Mouse (Mus musculus) spleen, postnatal 36 days (tissue): ENCODE results near the gene Hdac10.
A peak's percentile ranks its signal among the peaks of the same experiment; 100 is the strongest.

ENCODE experiments used
- DNase-seq, 2 experiments: peaks; one replicate each; pipeline ENCODE4 v3.0.0; 2022; ENCODE audit warnings: low spot score in 2 of 2, mixed read lengths in 1 of 2

Gene Hdac10

GRCm38 (mm10) chr15:89148496-89149270 is 20.2 kb upstream of the Hdac10 start:
- DNase-seq, result no peak

GRCm38 (mm10) chr15:89147895-89148294 is 19.4 kb upstream of the Hdac10 start:
- DNase-seq, result no peak

- DNase-seq, result no peak
Measured at GRCm38 (mm10) chr15:89147456-89147855, 19.0 kb upstream of the Hdac10 start.

- peak; percentile 84 to 87 for DNase-seq
Measured at GRCm38 (mm10) chr15:89147024-89147423, 18.5 kb upstream of the Hdac10 start.

- peak; percentile 75 to 78 for DNase-seq
Measured at GRCm38 (mm10) chr15:89146537-89146936, 18.0 kb upstream of the Hdac10 start.

GRCm38 (mm10) chr15:89145813-89146350 is 17.4 kb upstream of the Hdac10 start:
- DNase-seq, result no peak

GRCm38 (mm10) chr15:89144965-89145364 is 16.5 kb upstream of the Hdac10 start:
- DNase-seq, result no peak

GRCm38 (mm10) chr15:89143134-89143533 is 14.6 kb upstream of the Hdac10 start:
- no peak for DNase-seq

- DNase-seq, result no peak
Measured at GRCm38 (mm10) chr15:89141905-89142304, 13.4 kb upstream of the Hdac10 start.

GRCm38 (mm10) chr15:89141443-89141842 is 12.9 kb upstream of the Hdac10 start:
- DNase-seq, result no peak

GRCm38 (mm10) chr15:89140659-89141252 is 12.3 kb upstream of the Hdac10 start, which contains the start of gene Mapk12:
TSS of gene Mapk12 (minus strand) at chr15:89140703.
- DNase-seq, result no peak

GRCm38 (mm10) chr15:89140048-89140658 is 11.7 kb upstream of the Hdac10 start:
- no peak for DNase-seq

- DNase-seq, result no peak
Measured at GRCm38 (mm10) chr15:89138531-89138930, 10.0 kb upstream of the Hdac10 start.

- DNase-seq, result no peak
Measured at GRCm38 (mm10) chr15:89138046-89138405, 9.5 kb upstream of the Hdac10 start.

- no peak for DNase-seq
Measured at GRCm38 (mm10) chr15:89137378-89138045, 9.0 kb upstream of the Hdac10 start.

GRCm38 (mm10) chr15:89136461-89137155 is 8.1 kb upstream of the Hdac10 start:
- DNase-seq, result no peak

- peak; percentile 87 to 91 for DNase-seq
Measured at GRCm38 (mm10) chr15:89131316-89131715, 2.8 kb upstream of the Hdac10 start.

- DNase-seq, result no peak
Measured at GRCm38 (mm10) chr15:89130245-89130644, 1.7 kb upstream of the Hdac10 start.

GRCm38 (mm10) chr15:89127364-89127940 is 1.0 kb downstream of the Hdac10 start:
- no peak for DNase-seq

- no peak for DNase-seq
Measured at GRCm38 (mm10) chr15:89126622-89127021, 1.9 kb downstream of the Hdac10 start.

- no peak for DNase-seq
Measured at GRCm38 (mm10) chr15:89125351-89125750, 3.1 kb downstream of the Hdac10 start.
